Mouse (Mus musculus) neural tube, embryonic 13.5 days (tissue): Measurements from ENCODE around the gene Snx4. TPM values are rescaled to one million over a fixed set of nuclear protein-coding genes. Genes with fewer than 3 reads are reported as not detected.

Experiments
- ATAC-seq: fragments of 200-750 bp; cut with Nextera tagmentation; 2 replicates; pipeline ENCODE4 v1.8.0; 2017; ENCODE audit warnings: low read depth, mild to moderate bottlenecking, moderate TSS enrichment, moderate library complexity
- H3K27ac ChIP-seq: fragments of 300-500 bp; sonication (generic); replicated peaks from 2 replicates; pipeline ENCODE4 v1.5.1; 2015; ENCODE audit warnings: moderate library complexity, mild to moderate bottlenecking, inconsistent platforms
- H3K27me3 ChIP-seq: fragments of 300-500 bp; sonication (generic); 2 replicates; pipeline ENCODE4 v1.6.1; 2015; ENCODE audit warnings: mild to moderate bottlenecking, inconsistent platforms
- H3K36me3 ChIP-seq: fragments of 300-500 bp; sonication (generic); 2 replicates; pipeline ENCODE4 v1.6.1; 2015; ENCODE audit warnings: mild to moderate bottlenecking, inconsistent platforms
- H3K4me1 ChIP-seq: fragments of 300-500 bp; sonication (generic); replicated peaks from 2 replicates; pipeline ENCODE4 v1.6.1; 2015; ENCODE audit warnings: inconsistent platforms
- H3K4me2 ChIP-seq: fragments of 300-500 bp; sonication (generic); 2 replicates; pipeline ENCODE4 v1.6.1; 2015; ENCODE audit warnings: inconsistent platforms, mild to moderate bottlenecking, moderate library complexity
- H3K4me3 ChIP-seq: fragments of 300-500 bp; sonication (generic); 2 replicates; pipeline ENCODE4 v1.5.1; 2015; ENCODE audit warnings: mild to moderate bottlenecking, inconsistent platforms
- H3K9ac ChIP-seq: fragments of 300-500 bp; sonication (generic); 2 replicates; pipeline ENCODE4 v1.6.1; 2015; ENCODE audit warnings: moderate library complexity, mild to moderate bottlenecking, inconsistent platforms
- H3K9me3 ChIP-seq: fragments of 300-500 bp; sonication (generic); 2 replicates; pipeline ENCODE4 v1.6.1; 2016; ENCODE audit warnings: inconsistent platforms
- WGBS: fragments of 180-500 bp; shearing (Covaris S2); methylation state at CpG from one replicate; pipeline ENCODE4 v1.1.7; 2015; 5-methylcytosine and 5-hydroxymethylcytosine counted together
- polyA plus RNA-seq: library from polyadenylated mRNA; unstranded; fragments of >200 nt; fragmentation: Nextera tagmentation; extraction: Ambion mirVana; gene quantifications from 2 replicates; pipeline ENCODE4 v1.2.1, GENCODE M21; 2015

Snx4 gene
- polyA plus RNA-seq, 1 experiment from 2014 or later, result 81.5 TPM

GRCm38 (mm10) chr16:33347134-33347533 lies 95.9 kb downstream of the Snx4 start:
- no peak for ATAC-seq

More at GRCm38 (mm10) chr16:33347134-33347533, 95.9 kb downstream of the Snx4 start:
- Histone ChIP-seq H3K27me3 (no peaks in the 10 kb centered on the region), H3K27ac (no peak overlapping the region), H3K9ac (no peak overlapping the region), H3K9me3 (no peaks in the 10 kb centered on the region), H3K4me3 (no peak overlapping the region), H3K4me1 (peaks cover 10% of the 10 kb centered on the region; the same call in 1 of the 2 replicates), H3K36me3 (no peaks in the 10 kb centered on the region), H3K4me2 (no peak overlapping the region)
- whole genome bisulfite sequencing, result 71% methylated on average over 5 of the region's 5 CpGs

Other genes with a start within 250 kb of the Snx4 start
- 4.1 and 5.5 TPM in 2 replicates for gene Iqcg, start 195.2 kb upstream of the Snx4 start, polyA plus RNA-seq
- 600 and 645 TPM in 2 replicates for gene Rpl35a, start 195.0 kb upstream of the Snx4 start, polyA plus RNA-seq
- 2.0 and 3.7 TPM in 2 replicates for gene Lmln, start 188.9 kb upstream of the Snx4 start, polyA plus RNA-seq
- 18.5 and 19.3 TPM in 2 replicates for gene Osbpl11, start 66.4 kb upstream of the Snx4 start, polyA plus RNA-seq
- gene Zfp148, start 129.4 kb downstream of the Snx4 start, polyA plus RNA-seq, result 50.2 and 54.0 TPM in 2 replicates